Mouse (Mus musculus): ENCODE data around the gene Wdhd1. TPM values are rescaled to one million over a fixed set of nuclear protein-coding genes. Genes with fewer than 3 reads are reported as not detected.
A peak's percentile ranks its signal among the peaks of the same experiment; 100 is the strongest.
"Not testable (repeated sequence)": the region's sequence is repeated elsewhere in the genome, so short reads cannot be mapped to it uniquely, and the experiment has no call there.

Wdhd1 gene
- 1 to 10 TPM in 1 of 2 experiments, under 1 TPM in 1; 0.75 to 1.8 TPM for total RNA-seq (2021)

- DNase-seq (ENCODE audit: low spot score): peak; percentile 92
- intact Hi-C loops (cut with DNase I): loop anchor here (5.0 kb wide), 1 partner anchor 120 kb away; no protein-coding TSS in a partner anchor
These were observed at the start of gene Wdhd1, which contains the start of gene Socs4 for GRCm38 (mm10) chr14:47276637-47277393. TSS of gene Wdhd1 (minus strand) at chr14:47276857. TSS of gene Socs4 (plus strand) at chr14:47276931.

GRCm38 (mm10) chr14:47325965-47326761 is 49.5 kb upstream of the Wdhd1 start:
- DNase-seq (ENCODE audit: low spot score): no peak
- intact Hi-C loops (cut with DNase I): no loop called here

- DNase-seq (ENCODE audit: low spot score); intact Hi-C loops (cut with DNase I): not testable (repeated sequence)
These were observed 44.9 kb upstream of the Wdhd1 start for GRCm38 (mm10) chr14:47321581-47321980.

GRCm38 (mm10) chr14:47319362-47319761 is 42.7 kb upstream of the Wdhd1 start:
- intact Hi-C loops (cut with DNase I): no loop called here
- no peak for DNase-seq (ENCODE audit: low spot score)

- no peak for DNase-seq (ENCODE audit: low spot score)
These were observed 33.9 kb upstream of the Wdhd1 start for GRCm38 (mm10) chr14:47310342-47311181.

GRCm38 (mm10) chr14:47309061-47309460 is 32.4 kb upstream of the Wdhd1 start:
- no peak for DNase-seq (ENCODE audit: low spot score)
- intact Hi-C loops (cut with DNase I): no loop called here

More at GRCm38 (mm10) chr14:47310342-47311181, 33.9 kb upstream of the Wdhd1 start:
- intact Hi-C loops (cut with DNase I): no loop called here

GRCm38 (mm10) chr14:47307669-47308068 is 31.0 kb upstream of the Wdhd1 start:
- intact Hi-C loops (cut with DNase I): no loop called here
- DNase-seq (ENCODE audit: low spot score): no peak

- intact Hi-C loops (cut with DNase I): no loop called here
- no peak for DNase-seq (ENCODE audit: low spot score)
These were observed 29.3 kb upstream of the Wdhd1 start for GRCm38 (mm10) chr14:47305933-47306332.

- intact Hi-C loops (cut with DNase I): no loop called here
- no peak for DNase-seq (ENCODE audit: low spot score)
These were observed 28.3 kb upstream of the Wdhd1 start for GRCm38 (mm10) chr14:47304814-47305405.

- intact Hi-C loops (cut with DNase I): no loop called here
- no peak for DNase-seq (ENCODE audit: low spot score)
These were observed 26.4 kb upstream of the Wdhd1 start for GRCm38 (mm10) chr14:47302885-47303680.

- intact Hi-C loops (cut with DNase I): no loop called here
- no peak for DNase-seq (ENCODE audit: low spot score)
These were observed 22.2 kb upstream of the Wdhd1 start for GRCm38 (mm10) chr14:47298819-47299261.

GRCm38 (mm10) chr14:47298408-47298792 is 21.7 kb upstream of the Wdhd1 start:
- intact Hi-C loops (cut with DNase I): no loop called here
- DNase-seq (ENCODE audit: low spot score): no peak

- DNase-seq (ENCODE audit: low spot score): peak; percentile 85
These were observed 21.2 kb upstream of the Wdhd1 start, which contains the start of gene Mapk1ip1l for GRCm38 (mm10) chr14:47297785-47298407. TSS of gene Mapk1ip1l (plus strand) at chr14:47298266.

GRCm38 (mm10) chr14:47296232-47296631 is 19.6 kb upstream of the Wdhd1 start:
- intact Hi-C loops (cut with DNase I): no loop called here

More at GRCm38 (mm10) chr14:47297785-47298407, 21.2 kb upstream of the Wdhd1 start, which contains the start of gene Mapk1ip1l:
- intact Hi-C loops (cut with DNase I): no loop called here

GRCm38 (mm10) chr14:47294136-47294535 is 17.5 kb upstream of the Wdhd1 start:
- no peak for DNase-seq (ENCODE audit: low spot score)
- intact Hi-C loops (cut with DNase I): no loop called here

More at GRCm38 (mm10) chr14:47296232-47296631, 19.6 kb upstream of the Wdhd1 start:
- no peak for DNase-seq (ENCODE audit: low spot score)

- no peak for DNase-seq (ENCODE audit: low spot score)
- intact Hi-C loops (cut with DNase I): no loop called here
These were observed 15.1 kb upstream of the Wdhd1 start for GRCm38 (mm10) chr14:47291772-47292171.

GRCm38 (mm10) chr14:47287021-47287420 is 10.4 kb upstream of the Wdhd1 start:
- no peak for DNase-seq (ENCODE audit: low spot score)
- intact Hi-C loops (cut with DNase I): no loop called here

- no peak for DNase-seq (ENCODE audit: low spot score)
- intact Hi-C loops (cut with DNase I): no loop called here
These were observed 9.6 kb upstream of the Wdhd1 start for GRCm38 (mm10) chr14:47286215-47286614.

All from heart, postnatal 25 days (tissue).